Mouse (Mus musculus) lung, adult 2 months (tissue): ENCODE results near the gene Igf2bp3. TPM values are rescaled to one million over a fixed set of nuclear protein-coding genes. Genes with fewer than 3 reads are reported as not detected.

Source experiments
- DNase-seq: peaks from one replicate; pipeline ENCODE4 v3.0.0; 2022
- H3K4me1 ChIP-seq: fragments of 200-500 bp; 2 replicates; pipeline ENCODE4 v1.6.1; 2011; ENCODE audit warnings: low read length; ENCODE audit not compliant: control insufficient read depth, insufficient read depth
- H3K4me3 ChIP-seq: fragments of 200-500 bp; replicated peaks from 2 replicates; pipeline ENCODE3; 2011; ENCODE audit warnings: low read depth, mild to moderate bottlenecking, control low read depth, low read length; ENCODE audit errors: extremely low read depth
- CTCF ChIP-seq: fragments of 200-500 bp; IDR thresholded peaks from 2 replicates; pipeline ENCODE4 v1.5.1; 2011; ENCODE audit warnings: mild to moderate bottlenecking, low read length, control low read depth; ENCODE audit not compliant: insufficient read depth
- POLR2A ChIP-seq: fragments of 200-500 bp; IDR thresholded peaks from 2 replicates; pipeline ENCODE4 v1.6.1; 2011; ENCODE audit warnings: low read depth, mild to moderate bottlenecking, control low read depth, low read length, borderline replicate concordance; ENCODE audit errors: extremely low read depth
- WGBS: fragments of 180-500 bp; shearing (Covaris S2); methylation state at CpG from one replicate; pipeline ENCODE4 v1.1.7; 2018; 5-methylcytosine and 5-hydroxymethylcytosine counted together
- polyA plus RNA-seq: library from polyadenylated mRNA; depleted of rRNA; stranded (reverse); fragments of >200 nt; gene quantifications from 2 replicates; pipeline ENCODE4 v1.2.3, GENCODE M21; 2012

The Igf2bp3 gene
- polyA plus RNA-seq, 1 experiment: 0.07 TPM

DNA sequence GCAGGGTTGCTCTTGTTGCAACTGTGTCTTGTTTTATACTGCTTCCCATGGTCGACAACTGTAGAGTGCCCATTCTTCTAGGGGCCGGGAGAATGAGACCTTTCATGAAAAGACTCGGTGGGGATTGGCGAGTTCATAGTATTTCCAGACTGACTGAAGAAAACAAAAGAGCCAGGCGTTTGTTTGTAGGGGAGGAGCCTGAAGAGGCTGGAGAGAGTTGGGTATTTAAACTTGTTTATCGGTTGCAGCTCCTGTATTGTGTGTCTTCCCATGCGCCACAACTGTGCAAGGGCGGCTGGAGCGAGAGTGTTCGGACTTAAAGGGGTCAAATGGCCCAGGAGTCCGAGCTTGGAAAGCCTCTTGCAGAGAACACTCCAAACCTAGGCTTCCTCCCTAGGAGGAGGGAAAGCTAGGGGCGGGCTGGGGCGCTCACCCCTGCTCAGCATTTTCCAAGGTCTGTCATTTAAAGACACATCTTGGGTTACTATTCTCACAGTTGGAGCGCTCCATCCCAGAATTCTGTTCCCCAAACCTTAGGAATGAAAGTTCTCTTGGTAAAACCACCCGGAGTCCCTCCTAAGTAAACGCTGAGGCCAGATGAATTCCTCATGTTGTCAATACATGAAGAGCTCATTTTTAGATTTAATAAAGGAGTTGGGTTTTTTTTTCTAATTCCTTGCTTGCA is 5.3 kb upstream of the Igf2bp3 start:
- DNase-seq: no peak
- Histone ChIP-seq H3K4me3 (no peak overlapping the region), H3K4me1 (peaks cover 5% of the 10 kb centered on the region; the same call in 1 of the 2 replicates)
- WGBS: 25% methylated on average over 16 of the region's 16 CpGs
- TF ChIP-seq CTCF (no peak), POLR2A (no peak)

DNA sequence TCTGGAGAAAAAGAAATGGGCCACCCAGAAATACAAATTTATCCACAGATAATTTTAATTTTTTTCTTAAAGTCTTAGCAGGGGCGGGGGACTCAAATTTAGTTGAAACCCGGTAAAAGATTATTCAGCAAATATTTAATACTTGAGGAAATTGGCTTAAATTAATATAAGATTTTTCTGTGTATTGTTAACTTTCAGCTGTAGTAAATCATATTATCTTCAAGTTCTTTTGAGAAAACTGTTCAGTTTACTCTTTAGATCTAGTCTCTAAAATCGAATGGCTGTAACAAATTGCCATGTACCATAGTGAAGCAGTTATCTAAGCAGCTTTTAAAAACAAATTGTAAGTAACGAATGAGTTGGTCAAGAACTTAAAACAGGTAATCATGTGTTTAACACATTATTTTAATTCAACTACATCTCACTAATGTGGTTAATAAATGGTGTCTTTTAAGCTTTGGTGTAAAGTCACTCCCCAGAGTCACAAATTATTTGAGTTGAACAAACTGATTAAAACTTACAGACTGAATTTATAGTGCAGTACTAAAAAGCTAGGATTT is 4.3 kb upstream of the Igf2bp3 start:
- DNase-seq: no peak
- TF ChIP-seq POLR2A (no peak), CTCF (no peak)
- no peak overlapping the region for H3K4me3 ChIP-seq
- WGBS: 31% methylated on average over 4 of the region's 4 CpGs
- H3K4me1 ChIP-seq: peaks cover 7% of the 10 kb centered on the region; the same call in 1 of the 2 replicates

DNA sequence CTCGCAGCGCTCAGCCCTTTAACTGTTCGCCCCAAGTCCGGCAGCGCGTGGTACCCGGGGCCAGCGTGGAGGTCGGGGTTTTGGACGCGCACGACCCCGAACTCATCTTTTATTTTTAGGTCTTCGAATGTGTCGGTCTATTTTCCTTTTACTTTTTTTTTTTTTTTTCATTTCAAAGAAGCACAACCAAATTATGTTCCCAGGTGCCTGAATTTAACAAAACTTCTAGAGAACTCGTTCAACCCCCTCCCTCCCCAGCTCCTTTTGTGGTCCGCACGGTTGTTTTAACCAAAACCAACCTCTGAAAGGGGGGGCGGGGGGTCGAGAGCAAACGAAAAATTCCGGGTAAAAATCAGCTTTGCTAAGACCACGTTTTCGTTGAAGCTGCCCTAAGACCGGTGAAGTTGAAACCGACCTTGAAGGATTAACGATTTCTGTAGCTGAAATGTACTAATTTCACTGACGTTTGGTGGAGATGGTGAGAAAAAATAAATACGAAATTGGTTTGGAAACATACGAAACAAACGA is 3.6 kb upstream of the Igf2bp3 start:
- Histone ChIP-seq H3K4me1 (peaks cover 10% of the 10 kb centered on the region), H3K4me3 (no peak overlapping the region)
- peak; percentile 20 for DNase-seq
- WGBS: 1% methylated on average over 31 of the region's 31 CpGs
- TF ChIP-seq POLR2A (no peak), CTCF (no peak)

DNA sequence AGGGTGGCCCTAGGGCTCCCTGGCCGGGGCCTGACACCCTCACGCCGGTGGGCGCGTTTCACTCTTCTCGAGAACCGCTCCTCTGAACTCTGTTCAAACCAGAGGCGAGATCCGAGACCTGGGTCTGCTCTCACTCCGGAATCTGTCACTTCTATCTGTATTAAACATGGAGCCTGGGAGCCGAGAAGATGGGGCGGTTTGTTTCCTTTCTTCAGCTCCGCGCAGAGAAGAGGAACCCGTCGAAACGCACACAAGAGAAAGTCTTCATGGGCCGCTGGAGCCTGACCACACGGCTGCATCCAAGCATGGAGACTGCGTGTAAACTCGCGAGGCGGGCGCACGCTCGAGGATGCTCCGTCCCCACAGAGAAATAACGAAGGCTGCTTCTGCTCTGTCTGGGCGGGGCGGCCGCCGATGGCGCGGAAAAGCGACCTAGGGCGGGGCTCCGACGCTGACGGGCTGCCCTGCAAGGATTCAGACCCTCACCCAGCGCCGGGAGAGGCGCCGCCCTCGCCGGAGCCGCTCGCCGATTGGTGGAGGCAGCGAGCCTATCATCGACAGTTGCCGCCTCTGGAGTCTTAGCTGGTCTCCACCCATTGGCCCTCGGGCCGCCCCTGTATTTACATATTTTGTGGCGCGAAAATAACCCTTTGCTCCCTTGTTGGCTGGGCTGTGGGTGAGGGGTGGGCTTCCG is 3.0 kb upstream of the Igf2bp3 start:
- peak; percentile 67 for DNase-seq
- H3K4me3 ChIP-seq: no peak overlapping the region

DNA sequence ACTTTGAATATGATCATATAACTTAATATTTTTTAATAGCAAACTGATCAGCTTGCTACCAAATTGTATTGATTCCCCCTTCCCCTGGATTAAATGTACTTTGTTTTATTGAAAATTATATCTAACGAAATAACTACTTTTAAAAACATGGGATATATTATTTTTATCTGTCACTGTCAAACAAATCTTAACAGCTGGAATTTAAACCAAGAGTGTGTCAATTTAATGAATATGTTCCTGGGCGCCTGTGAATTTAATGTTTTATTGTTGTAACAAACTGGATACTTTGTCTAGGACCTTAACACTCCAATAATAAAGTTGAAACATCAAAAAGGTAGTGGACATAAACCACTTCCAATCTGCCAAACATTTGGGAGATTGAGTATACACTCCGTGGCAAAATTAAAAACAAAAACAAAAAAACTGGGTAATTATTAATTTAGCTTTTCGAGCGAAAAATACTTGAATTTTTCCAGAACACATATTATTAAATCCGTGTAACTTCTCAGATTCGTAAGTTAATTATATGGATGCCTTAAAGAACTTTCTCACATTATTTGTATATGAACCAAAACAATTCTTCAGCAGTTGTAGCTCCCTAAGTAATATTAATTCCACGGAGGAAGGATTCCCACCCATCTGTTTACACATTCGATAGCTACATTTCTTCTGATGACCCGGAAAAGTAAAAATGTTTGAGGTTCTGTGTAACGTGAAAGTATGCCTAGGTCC is 2.2 kb upstream of the Igf2bp3 start:
- Histone ChIP-seq H3K4me3 (no peak overlapping the region), H3K4me1 (peaks cover 10% of the 10 kb centered on the region)
- DNase-seq: no peak
- TF ChIP-seq CTCF: no peak
- TF ChIP-seq POLR2A: no peak
- WGBS: 19% methylated on average over 11 of the region's 11 CpGs

More for the DNA sequence above, 3.0 kb upstream of the Igf2bp3 start:
- H3K4me1 ChIP-seq: peaks cover 10% of the 10 kb centered on the region
- TF ChIP-seq CTCF (no peak), POLR2A (no peak)
- WGBS: under 1% methylated on average over 56 of the region's 56 CpGs

DNA sequence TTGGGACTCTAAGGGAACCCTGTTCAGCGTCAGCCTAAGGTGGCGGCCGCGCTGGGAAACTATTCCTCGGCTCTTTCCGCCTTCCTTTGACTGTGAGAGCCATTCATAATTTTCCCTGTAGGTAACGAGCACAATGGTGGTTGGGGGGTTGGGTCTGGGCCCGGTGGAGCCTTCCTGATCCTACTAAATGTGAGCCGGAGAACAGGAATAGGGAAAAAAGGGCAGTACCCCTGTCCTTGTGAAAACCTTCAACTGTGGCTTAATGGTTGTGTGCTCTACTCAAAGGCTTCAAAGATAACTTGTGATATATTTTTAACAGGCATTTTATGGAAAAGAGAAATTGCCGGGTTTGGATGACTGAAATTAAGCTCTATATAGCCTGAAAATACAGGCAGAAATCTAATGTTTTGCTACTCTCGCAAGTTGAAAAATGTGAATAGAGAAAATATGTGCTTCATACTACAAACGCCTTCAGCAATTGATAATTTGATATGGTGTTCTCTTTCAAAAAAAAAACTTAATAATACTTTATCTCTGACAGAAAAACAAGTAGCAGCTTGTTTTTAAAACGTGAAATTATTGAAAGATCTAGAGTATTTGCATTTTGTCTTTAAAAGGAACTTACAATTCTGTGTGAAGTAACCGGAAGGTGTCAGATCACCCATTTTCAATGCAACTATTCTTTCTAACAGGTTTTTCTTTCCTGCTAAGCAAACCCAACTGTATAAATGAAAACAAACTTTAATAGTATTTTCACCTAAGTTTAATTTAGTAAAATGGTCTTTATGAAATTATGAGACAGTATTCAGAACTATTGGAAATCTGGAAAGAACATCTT is 1.2 kb upstream of the Igf2bp3 start:
- no peak overlapping the region for H3K4me3 ChIP-seq
- DNase-seq: peak; percentile 27
- peaks cover 10% of the 10 kb centered on the region for H3K4me1 ChIP-seq
- WGBS: 17% methylated on average over 14 of the region's 14 CpGs
- no peak for TF ChIP-seq POLR2A
- TF ChIP-seq CTCF: no peak

DNA sequence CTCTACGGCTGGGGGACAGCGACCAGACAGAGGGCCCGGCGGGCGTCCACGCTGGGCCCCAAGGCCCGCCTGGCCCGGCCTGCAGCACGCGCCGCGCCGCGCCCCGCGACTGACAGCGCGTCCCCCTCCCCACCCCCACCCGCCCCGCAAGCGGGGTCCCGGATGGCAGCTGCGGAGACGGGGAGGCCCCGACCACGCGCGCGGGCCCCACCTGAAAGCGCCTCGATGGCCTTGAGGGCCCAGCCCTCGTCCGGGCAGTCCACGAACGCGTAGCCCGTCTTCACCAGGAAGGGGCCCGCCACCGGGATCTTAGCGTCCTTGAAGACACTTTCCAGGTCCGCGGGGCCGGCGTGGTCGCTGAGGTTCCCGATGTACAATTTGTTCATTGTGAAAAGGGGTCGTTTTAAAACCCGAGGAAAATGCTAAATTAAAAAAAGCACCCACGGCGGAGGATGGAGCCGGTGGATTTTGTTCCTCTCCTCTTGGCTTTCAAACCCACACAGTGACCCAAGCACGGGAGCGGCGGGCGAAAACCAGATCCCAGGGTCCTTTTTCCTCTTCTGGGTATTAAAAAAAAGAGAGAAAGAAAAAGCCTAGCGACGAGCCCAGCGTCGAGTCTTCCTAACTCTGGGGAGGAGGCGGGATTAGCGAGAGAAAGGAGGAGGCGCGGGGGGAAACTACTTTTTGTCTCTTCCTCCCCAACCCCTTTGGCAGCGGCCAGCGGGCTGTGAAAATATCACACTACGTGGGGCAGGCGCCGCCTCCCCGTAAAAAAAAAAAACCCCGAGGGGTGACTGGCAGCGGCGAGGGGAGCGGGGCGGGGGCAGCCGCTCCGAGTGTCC is 450 bp downstream of the Igf2bp3 start:
- peak; percentile 37 for DNase-seq
- Histone ChIP-seq H3K4me3 (peak overlapping the region; percentile 39), H3K4me1 (peaks cover 10% of the 10 kb centered on the region)
- TF ChIP-seq POLR2A (no peak), CTCF (no peak)
- WGBS: 1% methylated on average over 73 of the region's 76 CpGs

DNA sequence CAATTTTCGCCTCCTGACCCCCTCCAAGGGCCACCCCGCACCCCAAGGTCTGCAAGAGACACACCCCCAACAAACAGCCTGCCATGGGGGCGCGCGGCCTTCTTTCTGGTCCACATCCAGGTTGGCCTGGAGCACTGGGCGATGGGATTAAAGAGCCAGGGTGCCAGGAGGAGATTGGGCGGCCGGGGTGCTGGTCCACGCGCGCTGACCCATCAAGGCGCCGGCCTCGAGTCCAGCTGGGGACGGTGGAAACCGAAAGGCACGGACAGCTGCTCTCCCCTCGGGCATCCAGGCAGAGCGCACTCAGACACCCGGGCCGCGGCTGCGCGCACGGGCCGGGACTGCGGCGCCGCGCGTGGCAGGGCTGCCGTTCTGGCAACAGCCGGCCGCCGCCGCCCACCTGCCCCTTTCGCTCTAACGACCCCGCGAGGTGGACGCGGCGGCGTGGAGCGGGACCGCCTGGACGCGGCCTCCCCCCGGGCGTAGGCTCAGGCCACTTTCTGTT is 1.1 kb downstream of the Igf2bp3 start:
- no peak for DNase-seq
- H3K4me1 ChIP-seq: peaks cover 11% of the 10 kb centered on the region
- H3K4me3 ChIP-seq: peak overlapping the region; percentile 39
- WGBS: 1% methylated on average over 46 of the region's 50 CpGs
- no peak for TF ChIP-seq POLR2A
- TF ChIP-seq CTCF: no peak
